In genomic region chr1:60179932-60180783, GRCm38 (mm10) we compare ENCODE assay signal across 8 mouse cellular contexts. TPM values are rescaled to one million over a fixed set of nuclear protein-coding genes. Genes with fewer than 3 reads are reported as not detected.
DNase-seq lines count a peak whose midpoint lies in the region; ATAC-seq lines count a peak whose summit lies in the region.

Gene Nbeal1, plus strand, starts transcription at chr1:60180599.

- WGBS in hindbrain, embryonic 12.5 days = under 1% methylated on average over 72 of the region's 74 CpGs

- H3K4me1 ChIP-seq in hindbrain, embryonic 12.5 days = peaks cover 8% of the 10 kb centered on the region; the same call in 1 of the 2 replicates

- H3K4me3 ChIP-seq in hindbrain, embryonic 12.5 days = peak within 1 kb of the TSS; percentile 84

- H3K27ac ChIP-seq in hindbrain, embryonic 12.5 days = peak within 1 kb of the TSS; percentile 97

- H3K9me3 ChIP-seq in hindbrain, embryonic 12.5 days (replicated peaks) = no peaks in the 10 kb centered on the region

- no peaks in the 10 kb centered on the region for H3K36me3 ChIP-seq in hindbrain, embryonic 12.5 days

- peak within 1 kb of the TSS; percentile 88 for H3K9ac ChIP-seq in hindbrain, embryonic 12.5 days

- ATAC-seq in hindbrain, embryonic 12.5 days (ENCODE audit: low FRiP score) = peak; percentile 99

- peak within 1 kb of the TSS; percentile 51 for H3K4me2 ChIP-seq in hindbrain, embryonic 12.5 days (replicated peaks)

- H3K27me3 ChIP-seq in hindbrain, embryonic 12.5 days = no peaks in the 10 kb centered on the region

- peak; percentile 100 for DNase-seq in NIH3T3 (ENCODE audit: low read depth)
- DNase-seq in cerebellum, postnatal 10 days = peak; percentile 99 to 100
- DNase-seq in frontal cortex, postnatal 10 days (ENCODE audit: low spot score in 2 of 2) = peak; percentile 96 to 98
- peak; percentile 96 to 98 for DNase-seq in layer of hippocampus, postnatal 14 days (ENCODE audit: low spot score in 2 of 2)
- peak; percentile 99 for DNase-seq in lung, postnatal 14 days
- peak; percentile 95 for DNase-seq in retina, adult 2 months (ENCODE audit: low read depth, low spot score)
- peak; percentile 95 to 96 for DNase-seq in thymus, postnatal 36 days

RNA-seq across cellular contexts. Expression of gene Nbeal1, which starts in this region (rescaled TPM):
- polyA plus RNA-seq in hindbrain, embryonic 12.5 days (2016; fragmentation: Nextera tagmentation; extraction: Ambion mirVana) = 13.8 and 15.4 TPM in 2 replicates
- total RNA-seq in layer of hippocampus, postnatal 14 days (2021) = 10 to 100 TPM; 20.2 to 23.9 TPM

Comparison
In these comparisons a context has a peak if more than half of its experiments do, and no peak if none do; other contexts are left out.
1. Peak in every context shown above with its lines: DNase-seq, ATAC-seq, H3K4me3 ChIP-seq and H3K27ac ChIP-seq.